Mouse (Mus musculus) cortical plate, adult 2 months (tissue): Measurements from ENCODE around the gene Dmpk.

Source experiments
- CTCF ChIP-seq: fragments of 200-500 bp; IDR thresholded peaks from 2 replicates; pipeline ENCODE4 v1.5.1; 2011; ENCODE audit warnings: mild to moderate bottlenecking, control low read depth, low read length; ENCODE audit not compliant: insufficient read depth; ENCODE audit errors: extremely low read depth
- POLR2A ChIP-seq: fragments of 200-500 bp; IDR thresholded peaks from 2 replicates; pipeline ENCODE4 v1.6.1; 2011; ENCODE audit warnings: mild to moderate bottlenecking, low read length, control low read depth; ENCODE audit not compliant: insufficient read depth; ENCODE audit errors: extremely low read depth

DNA sequence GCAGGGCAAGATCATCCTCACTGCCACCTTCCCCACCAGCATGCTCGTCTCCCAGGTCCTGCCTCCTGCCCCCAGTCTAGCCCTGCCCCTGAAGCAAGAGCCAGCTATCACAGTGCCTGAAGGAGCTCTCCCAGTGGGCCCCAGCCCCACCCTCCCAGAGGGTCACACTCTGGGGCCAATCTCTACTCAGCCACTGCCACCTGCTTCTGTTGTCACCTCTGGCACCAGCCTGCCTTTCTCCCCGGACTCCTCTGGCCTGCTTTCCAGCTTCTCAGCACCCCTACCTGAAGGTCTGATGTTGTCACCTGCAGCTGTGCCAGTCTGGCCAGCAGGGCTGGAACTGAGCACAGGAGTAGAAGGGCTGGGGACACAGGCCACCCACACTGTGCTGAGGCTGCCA, 13.6 kb downstream of the Dmpk start:
- TF ChIP-seq CTCF, result no peak
- no peak for TF ChIP-seq POLR2A
